Mouse (Mus musculus) intestine, postnatal 0 days (tissue): ENCODE data around the gene Sept9. TPM values are rescaled to one million over a fixed set of nuclear protein-coding genes. Genes with fewer than 3 reads are reported as not detected.

Experiments used
- ATAC-seq: fragments of 200-750 bp; cut with Nextera tagmentation; 2 replicates; pipeline ENCODE4 v1.8.0; 2017; ENCODE audit warnings: mild to moderate bottlenecking, moderate TSS enrichment, moderate library complexity
- H3K27ac ChIP-seq: fragments of 300-500 bp; sonication (generic); 2 replicates; pipeline ENCODE4 v1.5.1; 2014; ENCODE audit warnings: mild to moderate bottlenecking, low read depth, low read length, moderate library complexity
- H3K27me3 ChIP-seq: fragments of 300-500 bp; sonication (generic); replicated peaks from 2 replicates; pipeline ENCODE4 v1.6.1; 2014; ENCODE audit warnings: low read length, mixed read lengths; ENCODE audit not compliant: control insufficient read depth, insufficient read depth
- H3K36me3 ChIP-seq: fragments of 300-500 bp; sonication (generic); 2 replicates; pipeline ENCODE4 v1.6.1; 2014; ENCODE audit warnings: mild to moderate bottlenecking, moderate library complexity; ENCODE audit not compliant: control insufficient read depth, insufficient read depth
- H3K4me1 ChIP-seq: fragments of 300-500 bp; sonication (generic); replicated peaks from 2 replicates; pipeline ENCODE4 v1.6.1; 2014; ENCODE audit warnings: antibody characterized with exemption, low read length, mixed read lengths; ENCODE audit not compliant: control insufficient read depth, insufficient read depth
- H3K4me2 ChIP-seq: fragments of 300-500 bp; sonication (generic); replicated peaks from 2 replicates; pipeline ENCODE4 v1.6.1; 2014; ENCODE audit warnings: low read depth, mild to moderate bottlenecking, moderate library complexity
- H3K4me3 ChIP-seq: fragments of 300-500 bp; sonication (generic); 2 replicates; pipeline ENCODE4 v1.5.1; 2014; ENCODE audit warnings: low read depth, low read length
- H3K9ac ChIP-seq: fragments of 300-500 bp; sonication (generic); 2 replicates; pipeline ENCODE4 v1.6.1; 2014; ENCODE audit warnings: mild to moderate bottlenecking, low read depth, low read length
- H3K9me3 ChIP-seq: fragments of 300-500 bp; sonication (generic); 2 replicates; pipeline ENCODE4 v1.6.1; 2016; ENCODE audit warnings: mixed run types; ENCODE audit not compliant: control insufficient read depth
- CTCF ChIP-seq: sonication (generic); IDR thresholded peaks from 2 replicates; pipeline ENCODE4 v1.5.1; 2016; ENCODE audit warnings: low read depth, mild to moderate bottlenecking, control low read depth, antibody characterized with exemption, moderate library complexity
- WGBS: fragments of 180-500 bp; shearing (Covaris S2); extraction: QIAGEN DNeasy Blood & Tissue Kit; methylation state at CpG from one replicate; pipeline ENCODE4 v1.1.7; 2014; 5-methylcytosine and 5-hydroxymethylcytosine counted together
- polyA plus RNA-seq: library from polyadenylated mRNA; unstranded; fragments of >200 nt; fragmentation: Nextera tagmentation; extraction: Ambion mirVana; gene quantifications from 2 replicates; pipeline ENCODE4 v1.2.1, GENCODE M21; 2015

The Sept9 gene
- polyA plus RNA-seq, 1 experiment from 2014 or later: 74.5 TPM

DNA sequence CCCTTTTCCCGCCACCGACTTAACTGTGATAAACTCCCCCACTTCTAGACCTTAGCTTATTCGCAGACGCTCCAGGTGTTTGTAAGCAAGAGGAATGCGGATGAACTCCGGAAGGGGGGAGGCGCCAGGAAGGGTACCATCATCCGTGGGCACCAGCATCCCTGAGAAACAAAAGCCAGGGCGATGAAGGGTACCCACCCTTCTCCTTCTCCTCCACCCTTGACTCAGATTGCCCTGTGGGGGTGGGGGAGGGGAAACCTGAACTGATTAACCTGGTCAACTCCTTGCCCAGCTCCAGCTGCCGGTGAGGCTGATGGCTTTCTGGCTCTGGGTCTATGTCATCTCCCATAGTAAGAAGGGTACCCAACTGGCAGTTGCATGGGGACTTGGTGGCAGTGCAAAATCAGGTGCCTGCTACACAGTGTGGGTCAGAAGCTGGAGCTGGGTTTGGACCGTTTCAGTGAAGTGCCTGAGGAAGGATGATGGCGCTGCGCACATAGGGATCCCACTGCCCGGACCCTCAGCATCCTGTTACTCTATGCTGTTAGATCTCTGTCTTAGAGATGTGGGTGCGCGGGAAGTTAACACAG, 209.1 kb downstream of the Sept9 start:
- H3K9ac ChIP-seq: no peak overlapping the region
- 9% methylated on average over 16 of the region's 16 CpGs for WGBS
- no peaks in the 10 kb centered on the region for H3K9me3 ChIP-seq
- TF ChIP-seq CTCF: no peak
- no peak for ATAC-seq
- 0 out of 2 replicates have a peak, but pooled peaks cover 7% of the 10 kb centered on the region for H3K4me1 ChIP-seq
- no peaks in the 10 kb centered on the region for H3K36me3 ChIP-seq
- H3K4me3 ChIP-seq: no peak overlapping the region
- H3K4me2 ChIP-seq: peak overlapping the region; percentile 48
- peaks cover 34% of the 10 kb centered on the region for H3K27me3 ChIP-seq
- H3K27ac ChIP-seq: no peak overlapping the region

DNA sequence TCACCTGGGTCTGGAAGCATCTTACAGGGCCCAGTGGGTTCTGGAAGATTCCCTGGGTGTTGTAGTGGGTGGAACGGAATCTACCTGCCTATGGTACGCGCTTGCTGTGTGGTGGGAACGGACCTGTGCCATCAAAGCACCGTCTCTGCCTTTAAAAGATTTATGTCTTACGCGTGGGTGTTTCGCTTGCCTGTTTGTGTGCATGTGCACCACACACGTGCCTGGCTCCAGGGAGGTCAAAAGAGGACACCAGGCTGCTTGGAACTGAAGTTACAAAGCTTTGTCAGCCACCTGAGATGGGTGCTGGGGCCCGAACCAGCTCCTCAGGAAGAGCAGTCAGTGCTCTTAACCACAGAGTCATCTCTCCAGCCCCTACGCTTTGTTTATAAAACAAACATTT, 209.9 kb downstream of the Sept9 start:
- Histone ChIP-seq H3K27me3 (peaks cover 42% of the 10 kb centered on the region), H3K9ac (no peak overlapping the region), H3K4me3 (no peak overlapping the region), H3K36me3 (no peaks in the 10 kb centered on the region), H3K4me2 (no peak overlapping the region), H3K4me1 (0 out of 2 replicates have a peak, but pooled peaks cover 7% of the 10 kb centered on the region), H3K9me3 (no peaks in the 10 kb centered on the region), H3K27ac (no peak overlapping the region)
- WGBS: 59% methylated on average over 11 of the region's 11 CpGs
- TF ChIP-seq CTCF: no peak
- ATAC-seq: no peak

DNA sequence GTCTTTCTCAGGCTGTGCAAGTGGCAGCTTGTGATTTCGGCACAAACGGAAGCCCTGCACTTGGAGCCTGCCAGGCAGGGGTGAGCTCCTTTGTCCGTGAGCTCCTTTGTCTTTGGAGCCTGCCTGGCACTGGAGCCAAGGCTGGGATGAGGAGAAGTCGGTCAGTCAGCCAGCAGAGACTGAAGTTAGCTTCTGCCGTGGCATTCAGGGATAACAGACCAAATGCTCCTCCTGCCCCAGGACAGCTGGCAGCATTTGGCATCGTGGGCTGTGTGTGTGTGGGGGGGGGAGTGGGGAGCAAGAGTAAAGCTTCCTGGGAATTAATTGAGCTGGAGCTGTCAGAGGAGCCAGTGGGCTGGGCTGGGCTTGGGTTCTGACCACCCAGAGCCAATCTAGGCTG, 210.6 kb downstream of the Sept9 start:
- no peaks in the 10 kb centered on the region for H3K9me3 ChIP-seq
- no peak for ATAC-seq
- no peak overlapping the region for H3K4me3 ChIP-seq
- H3K9ac ChIP-seq: no peak overlapping the region
- H3K27me3 ChIP-seq: peaks cover 50% of the 10 kb centered on the region
- WGBS: 28% methylated on average over 6 of the region's 6 CpGs
- no peak overlapping the region for H3K27ac ChIP-seq
- H3K4me1 ChIP-seq: peaks cover 7% of the 10 kb centered on the region; the same call in 1 of the 2 replicates
- no peaks in the 10 kb centered on the region for H3K36me3 ChIP-seq
- TF ChIP-seq CTCF: no peak
- no peak overlapping the region for H3K4me2 ChIP-seq

DNA sequence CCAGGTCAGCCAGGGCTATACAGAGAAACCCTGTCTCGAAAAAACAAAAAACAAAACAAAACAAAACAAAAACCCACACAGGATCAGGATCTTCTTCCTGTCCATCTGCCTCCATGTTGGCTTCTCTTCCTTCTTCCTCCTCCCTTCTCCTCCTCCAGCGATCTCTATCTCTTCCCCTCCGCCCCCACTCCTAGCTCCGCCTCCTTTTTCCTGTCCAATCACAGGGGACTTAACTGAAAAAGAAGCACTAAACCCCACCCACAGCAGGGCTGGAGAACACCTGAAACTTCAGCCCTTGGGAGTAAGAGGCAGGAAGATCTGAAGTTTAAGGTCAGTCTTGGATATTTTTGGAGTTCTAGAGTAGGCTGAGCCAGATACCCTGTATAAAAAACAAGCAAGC, 212.2 kb downstream of the Sept9 start:
- Histone ChIP-seq H3K4me2 (no peak overlapping the region), H3K36me3 (no peaks in the 10 kb centered on the region), H3K9ac (no peak overlapping the region), H3K4me3 (no peak overlapping the region), H3K27ac (no peak overlapping the region), H3K27me3 (peaks cover 53% of the 10 kb centered on the region), H3K4me1 (peaks cover 9% of the 10 kb centered on the region; the same call in 1 of the 2 replicates), H3K9me3 (no peaks in the 10 kb centered on the region)
- ATAC-seq: no peak
- WGBS: 77% methylated on average over 4 of the region's 4 CpGs
- no peak for TF ChIP-seq CTCF

Other genes starting within 250 kb of the Sept9 start
- 22.8 and 23.9 TPM in 2 replicates for gene Sec14l1, start 84.5 kb upstream of the Sept9 start, polyA plus RNA-seq